Mouse (Mus musculus): ENCODE measurements around the gene Tprn.

Gene Tprn

DNA sequence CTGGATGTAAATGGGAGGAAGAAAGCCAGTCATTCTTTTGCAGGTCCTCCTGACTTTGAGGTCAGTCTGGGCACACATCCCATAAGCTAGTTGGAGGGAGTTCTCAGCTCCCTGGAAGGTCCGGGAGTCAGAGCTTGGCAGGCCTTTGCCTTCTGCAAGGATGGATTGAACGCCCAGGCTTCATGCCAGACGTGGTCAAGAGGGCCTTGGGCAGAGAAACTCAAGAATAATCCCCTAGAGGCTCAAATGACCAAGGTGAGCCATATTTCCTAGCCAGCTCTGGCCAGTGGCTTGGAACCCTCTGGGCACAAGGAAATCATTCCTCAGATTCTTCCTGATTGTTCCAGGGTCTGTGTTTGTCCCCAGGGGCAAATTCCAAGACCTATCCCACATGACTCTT lies 2.4 kb downstream of the Tprn start:
- in situ Hi-C loops (cut with MboI, MseI) = loop anchor here (25.0 kb wide), 1 partner anchor 878 kb away; no protein-coding TSS in a partner anchor

GRCm38 (mm10) chr2:25265897-25266656 lies 3.7 kb downstream of the Tprn start:
- in situ Hi-C loops (cut with MboI, MseI) = loop anchor here (25.0 kb wide), 1 partner anchor 879 kb away; no protein-coding TSS in a partner anchor

- in situ Hi-C loops (cut with MboI, MseI) = loop anchor here (25.0 kb wide), 1 partner anchor 879 kb away; no protein-coding TSS in a partner anchor
Measured at GRCm38 (mm10) chr2:25266720-25267119, 4.3 kb downstream of the Tprn start.

GRCm38 (mm10) chr2:25267241-25267640 lies 4.8 kb downstream of the Tprn start:
- in situ Hi-C loops (cut with MboI, MseI) = loop anchor here (25.0 kb wide), 1 partner anchor 880 kb away; no protein-coding TSS in a partner anchor

- in situ Hi-C loops (cut with MboI, MseI) = loop anchor here (25.0 kb wide), 1 partner anchor 881 kb away; no protein-coding TSS in a partner anchor
Measured at GRCm38 (mm10) chr2:25267746-25268309, 5.4 kb downstream of the Tprn start.

GRCm38 (mm10) chr2:25271827-25272511 lies 9.6 kb downstream of the Tprn start, which contains the start of the genes Ssna1 and Anapc2:
Gene Ssna1 (minus strand): TSS chr2:25272438.
Gene Anapc2 (plus strand): TSS chr2:25272478.
- in situ Hi-C loops (cut with MboI, MseI) = loop anchor here (5.0 to 25.0 kb wide), 2 partner anchors 60 to 885 kb away; partner anchors contain the start of gene Man1b1

DNA sequence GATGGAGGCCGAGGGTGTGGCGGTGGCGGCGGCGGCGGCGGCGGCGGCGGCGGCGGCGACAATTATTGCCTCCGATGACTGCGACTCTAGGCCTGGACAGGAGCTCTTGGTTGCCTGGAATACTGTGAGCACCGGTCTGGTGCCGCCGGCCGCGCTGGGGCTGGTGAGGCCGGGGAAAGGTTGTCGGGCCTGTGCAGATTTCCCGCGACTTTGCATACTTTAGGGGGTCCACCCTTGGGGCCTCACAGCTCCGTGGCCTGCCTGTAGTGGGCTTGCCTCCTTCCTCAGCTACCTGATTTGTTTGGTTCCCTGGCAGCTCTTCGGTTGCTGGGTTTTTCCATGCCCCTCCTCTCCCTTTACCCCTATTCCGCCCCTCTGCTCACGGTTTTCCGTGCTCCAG lies 10.1 kb downstream of the Tprn start:
- in situ Hi-C loops (cut with MboI, MseI) = loop anchor here (5.0 to 25.0 kb wide), 2 partner anchors 60 to 885 kb away; partner anchors contain the start of gene Man1b1

- in situ Hi-C loops (cut with MboI, MseI) = loop anchor here (5.0 to 25.0 kb wide), 2 partner anchors 59 to 886 kb away; partner anchors contain the start of gene Man1b1
Measured at GRCm38 (mm10) chr2:25273010-25273409, 10.6 kb downstream of the Tprn start.

GRCm38 (mm10) chr2:25278928-25279882 lies 16.8 kb downstream of the Tprn start:
- in situ Hi-C loops (cut with MboI, MseI) = no loop called here

GRCm38 (mm10) chr2:25285551-25285950 lies 23.1 kb downstream of the Tprn start:
- in situ Hi-C loops (cut with MboI, MseI) = no loop called here

- in situ Hi-C loops (cut with MboI, MseI) = no loop called here
Measured at GRCm38 (mm10) chr2:25286314-25286713, 23.9 kb downstream of the Tprn start.

- in situ Hi-C loops (cut with MboI, MseI) = no loop called here
Measured at GRCm38 (mm10) chr2:25286837-25287636, 24.6 kb downstream of the Tprn start.

DNA sequence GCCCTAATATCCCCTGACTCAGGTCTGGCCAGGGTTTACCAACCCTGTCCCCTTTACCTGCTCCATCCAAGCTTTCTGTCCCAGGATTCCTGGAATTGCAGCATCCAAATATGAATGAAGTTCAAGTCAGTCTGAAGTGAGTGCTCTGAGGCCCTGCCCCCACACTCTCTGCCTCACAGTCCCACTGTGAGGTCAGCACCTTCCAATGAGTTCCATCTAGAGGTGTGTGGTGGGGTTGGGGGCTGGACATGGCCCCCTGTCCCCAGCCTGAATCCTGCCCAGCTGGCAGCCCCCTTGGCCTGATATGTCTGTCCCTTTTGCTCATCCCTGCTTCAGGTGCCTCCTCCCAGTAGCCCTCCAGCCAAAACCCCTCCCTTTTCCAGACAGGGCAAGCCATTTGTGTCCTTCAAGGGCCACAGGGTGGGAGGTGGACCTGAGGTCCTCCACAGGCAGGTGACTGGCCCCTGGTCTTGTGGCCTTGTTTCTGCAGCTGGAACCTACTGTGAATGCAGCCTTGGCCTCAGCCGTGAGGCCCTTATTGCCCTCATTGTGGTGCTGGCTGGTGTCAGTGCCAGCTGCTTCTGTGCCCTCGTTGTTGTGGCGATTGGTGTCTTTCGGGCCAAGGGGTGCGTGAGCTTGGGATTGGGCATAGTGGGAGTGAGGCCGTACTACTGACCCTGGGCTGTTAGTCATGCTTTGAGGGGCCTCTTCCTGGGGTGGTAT lies 25.7 kb downstream of the Tprn start, which contains the start of gene Tmem210:
Gene Tmem210 (plus strand): TSS at position 219 of the 723 bp plus-strand sequence.
- in situ Hi-C loops (cut with MboI, MseI) = no loop called here

DNA sequence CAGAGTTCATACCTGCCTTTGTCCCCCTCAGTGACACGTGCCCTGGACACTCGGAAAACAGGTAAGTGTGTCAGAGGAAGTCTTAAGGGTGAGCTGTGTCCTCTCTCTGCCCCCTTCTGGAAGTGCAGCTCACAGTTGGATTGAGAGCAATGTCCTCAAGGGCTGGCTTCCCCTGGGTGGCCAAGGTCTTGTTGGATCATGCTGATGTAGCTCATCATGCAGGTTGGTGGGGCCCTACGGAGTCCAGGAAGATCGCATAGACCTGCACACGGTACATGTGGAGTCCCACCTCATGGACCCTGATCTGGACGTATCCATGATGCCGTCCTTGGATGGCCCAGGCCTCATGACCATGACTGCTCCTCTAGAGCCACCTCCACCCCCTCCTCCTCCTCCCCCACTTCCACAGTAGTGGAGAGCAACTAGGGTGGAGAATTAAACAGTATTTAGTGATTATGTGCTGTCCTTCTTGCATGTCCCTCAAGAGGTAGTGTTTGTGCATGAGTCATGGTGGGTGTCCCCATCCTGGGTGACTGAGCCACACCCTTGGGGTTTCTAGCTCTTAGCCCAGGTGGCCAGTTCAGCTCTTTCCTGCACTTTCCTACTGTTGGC lies 26.4 kb downstream of the Tprn start:
- in situ Hi-C loops (cut with MboI, MseI) = no loop called here

- in situ Hi-C loops (cut with MboI, MseI) = no loop called here
Measured at GRCm38 (mm10) chr2:25289651-25290050, 27.2 kb downstream of the Tprn start, which contains the start of gene Lrrc26. Gene Lrrc26 (plus strand): TSS chr2:25289915.

DNA sequence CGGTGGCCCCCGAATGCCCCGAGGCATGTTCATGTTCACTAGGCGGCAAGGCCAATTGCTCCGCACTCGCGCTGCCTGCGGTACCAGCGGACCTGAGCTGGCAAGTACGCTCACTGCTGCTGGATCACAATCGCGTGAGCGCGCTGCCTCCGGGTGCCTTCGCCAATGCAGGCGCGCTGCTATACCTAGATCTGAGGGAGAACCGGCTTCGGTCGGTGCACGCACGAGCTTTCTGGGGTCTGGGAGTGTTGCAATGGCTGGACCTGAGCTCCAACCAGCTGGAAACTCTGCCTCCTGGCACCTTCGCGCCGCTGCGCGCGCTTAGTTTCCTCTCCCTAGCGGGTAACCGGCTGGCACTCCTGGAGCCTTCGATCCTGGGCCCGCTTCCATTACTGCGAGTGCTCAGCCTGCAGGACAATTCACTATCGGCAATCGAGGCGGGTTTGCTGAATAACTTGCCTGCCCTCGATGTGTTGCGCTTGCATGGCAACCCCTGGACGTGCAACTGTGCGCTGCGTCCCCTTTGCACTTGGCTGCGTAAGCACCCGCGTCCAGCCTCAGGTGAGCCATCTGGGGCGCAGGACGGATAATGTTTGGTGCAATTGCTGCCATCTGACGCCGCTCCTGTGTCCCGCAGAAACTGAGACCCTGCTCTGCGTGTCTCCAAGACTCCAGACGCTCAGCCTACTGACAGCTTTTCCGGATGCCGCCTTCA lies 27.8 kb downstream of the Tprn start:
- in situ Hi-C loops (cut with MboI, MseI) = no loop called here

- in situ Hi-C loops (cut with MboI, MseI) = no loop called here
Measured at GRCm38 (mm10) chr2:25290816-25291130, 28.4 kb downstream of the Tprn start.

Measured in T-helper 2 cell (primary cell).